Mouse (Mus musculus) layer of hippocampus, adult 2 months (tissue): ENCODE results near the gene Fryl. TPM values are rescaled to one million over a fixed set of nuclear protein-coding genes. Genes with fewer than 3 reads are reported as not detected.
A peak's percentile ranks its signal among the peaks of the same experiment; 100 is the strongest.

Experiments used
- DNase-seq, 2 experiments: peaks; one replicate each; pipeline ENCODE4 v3.0.0; 2022; ENCODE audit warnings: low spot score in 2 of 2
- H3K27ac ChIP-seq: fragments of 200-600 bp; 2 replicates; pipeline ENCODE4 v1.8.1; 2022
- H3K4me3 ChIP-seq: fragments of 200-600 bp; 2 replicates; pipeline ENCODE4 v1.8.1; 2022; ENCODE audit warnings: mild to moderate bottlenecking
- CTCF ChIP-seq: fragments of 200-600 bp; conservative IDR thresholded peaks from 2 replicates; pipeline ENCODE4 v1.8.1; 2022; ENCODE audit warnings: antibody characterized with exemption, mild to moderate bottlenecking, moderate library complexity
- total RNA-seq, 2 experiments: library from RNA; stranded (reverse); gene quantifications; 2 replicates each; pipeline ENCODE4 v1.2.3; 2021

Fryl gene
- total RNA-seq, 2 experiments from 2014 or later: 66.0 to 81.4 TPM

- TF ChIP-seq CTCF: no peak
- peak overlapping the region; percentile 69 for H3K27ac ChIP-seq
- DNase-seq: no peak
- no peak overlapping the region for H3K4me3 ChIP-seq
Measured at GRCm38 (mm10) chr5:73150877-73151445, 105.5 kb downstream of the Fryl start.

GRCm38 (mm10) chr5:73144987-73145386, 111.4 kb downstream of the Fryl start:
- no peak for TF ChIP-seq CTCF
- H3K4me3 ChIP-seq: no peak overlapping the region
- H3K27ac ChIP-seq: no peak overlapping the region
- no peak for DNase-seq

GRCm38 (mm10) chr5:73141712-73142111, 114.7 kb downstream of the Fryl start:
- no peak for TF ChIP-seq CTCF
- Histone ChIP-seq H3K4me3 (no peak overlapping the region), H3K27ac (no peak overlapping the region)
- no peak for DNase-seq

- no peak for TF ChIP-seq CTCF
- DNase-seq: no peak
- no peak overlapping the region for H3K4me3 ChIP-seq
- H3K27ac ChIP-seq: no peak overlapping the region
Measured at GRCm38 (mm10) chr5:73141161-73141560, 115.3 kb downstream of the Fryl start.

GRCm38 (mm10) chr5:73137561-73137960, 118.9 kb downstream of the Fryl start:
- no peak for TF ChIP-seq CTCF
- no peak for DNase-seq
- no peak overlapping the region for H3K27ac ChIP-seq
- H3K4me3 ChIP-seq: no peak overlapping the region

GRCm38 (mm10) chr5:73135959-73136358, 120.5 kb downstream of the Fryl start:
- no peak for TF ChIP-seq CTCF

GRCm38 (mm10) chr5:73135131-73135530, 121.3 kb downstream of the Fryl start:
- TF ChIP-seq CTCF: no peak
- Histone ChIP-seq H3K27ac (no peak overlapping the region), H3K4me3 (no peak overlapping the region)
- no peak for DNase-seq

More at GRCm38 (mm10) chr5:73135959-73136358, 120.5 kb downstream of the Fryl start:
- Histone ChIP-seq H3K27ac (no peak overlapping the region), H3K4me3 (no peak overlapping the region)
- no peak for DNase-seq

- H3K27ac ChIP-seq: no peak overlapping the region
- peak; percentile 53 to 56 for DNase-seq
- peak; percentile 95 for TF ChIP-seq CTCF
- no peak overlapping the region for H3K4me3 ChIP-seq
Measured at GRCm38 (mm10) chr5:73133833-73134185, 122.6 kb downstream of the Fryl start.

GRCm38 (mm10) chr5:73132998-73133832, 123.2 kb downstream of the Fryl start:
- Histone ChIP-seq H3K4me3 (no peak overlapping the region), H3K27ac (no peak overlapping the region)
- DNase-seq: no peak
- TF ChIP-seq CTCF: no peak

- TF ChIP-seq CTCF: no peak
- DNase-seq: no peak
- Histone ChIP-seq H3K4me3 (no peak overlapping the region), H3K27ac (no peak overlapping the region)
Measured at GRCm38 (mm10) chr5:73130984-73131383, 125.4 kb downstream of the Fryl start.

GRCm38 (mm10) chr5:73129871-73130270, 126.5 kb downstream of the Fryl start:
- DNase-seq: peak; percentile 32 to 51
- H3K4me3 ChIP-seq: no peak overlapping the region
- no peak for TF ChIP-seq CTCF
- no peak overlapping the region; the same call in 1 of the 2 replicates for H3K27ac ChIP-seq

GRCm38 (mm10) chr5:73119969-73120725, 136.3 kb downstream of the Fryl start:
- H3K27ac ChIP-seq: no peak overlapping the region
- no peak for DNase-seq
- no peak overlapping the region for H3K4me3 ChIP-seq
- TF ChIP-seq CTCF: no peak

GRCm38 (mm10) chr5:73119524-73119923, 136.9 kb downstream of the Fryl start:
- TF ChIP-seq CTCF: no peak
- Histone ChIP-seq H3K4me3 (no peak overlapping the region), H3K27ac (no peak overlapping the region)
- no peak for DNase-seq
